Mouse (Mus musculus) kidney, postnatal 4 days (tissue): ENCODE results near the gene Nol7.
A peak's percentile ranks its signal among the peaks of the same experiment; 100 is the strongest.

Source experiments
- DNase-seq, 2 experiments: peaks; one replicate each; pipeline ENCODE4 v3.0.0; 2021; ENCODE audit warnings: mixed read lengths in 2 of 2

Gene Nol7

GRCm38 (mm10) chr13:43433395-43433794, 35.2 kb downstream of the Nol7 start:
- DNase-seq, result no peak

GRCm38 (mm10) chr13:43440376-43440775, 42.2 kb downstream of the Nol7 start:
- no peak for DNase-seq

- DNase-seq, result no peak
Measured at GRCm38 (mm10) chr13:43442551-43442950, 44.4 kb downstream of the Nol7 start.

GRCm38 (mm10) chr13:43443706-43444105, 45.5 kb downstream of the Nol7 start:
- no peak for DNase-seq

GRCm38 (mm10) chr13:43444717-43445116, 46.5 kb downstream of the Nol7 start:
- DNase-seq, result no peak

- no peak for DNase-seq
Measured at GRCm38 (mm10) chr13:43445754-43446153, 47.6 kb downstream of the Nol7 start.

- DNase-seq, result no peak
Measured at GRCm38 (mm10) chr13:43447721-43448120, 49.5 kb downstream of the Nol7 start.

GRCm38 (mm10) chr13:43450686-43451085, 52.5 kb downstream of the Nol7 start:
- no peak for DNase-seq

GRCm38 (mm10) chr13:43452177-43452576, 54.0 kb downstream of the Nol7 start:
- no peak for DNase-seq

GRCm38 (mm10) chr13:43452843-43453605, 54.8 kb downstream of the Nol7 start:
- DNase-seq, result peak in 1 of 2 experiments; percentile 21

- DNase-seq, result no peak
Measured at GRCm38 (mm10) chr13:43454431-43454830, 56.2 kb downstream of the Nol7 start.
